Mouse (Mus musculus) olfactory bulb, adult 2 months (tissue): ENCODE data around the gene Gm42669. TPM values are rescaled to one million over a fixed set of nuclear protein-coding genes. Genes with fewer than 3 reads are reported as not detected.

Source experiments
- H3K27ac ChIP-seq: fragments of 200-500 bp; 2 replicates; pipeline ENCODE4 v1.5.1; 2012; ENCODE audit warnings: low read depth, low read length; ENCODE audit not compliant: insufficient read depth
- H3K4me1 ChIP-seq: fragments of 200-500 bp; 2 replicates; pipeline ENCODE4 v1.6.1; 2012; ENCODE audit warnings: low read length; ENCODE audit not compliant: control insufficient read depth, insufficient read depth
- H3K4me3 ChIP-seq: fragments of 200-500 bp; 2 replicates; pipeline ENCODE4 v1.5.1; 2012; ENCODE audit warnings: mild to moderate bottlenecking, low read depth, low read length, moderate library complexity; ENCODE audit not compliant: insufficient read depth
- CTCF ChIP-seq: fragments of 200-500 bp; IDR thresholded peaks from 2 replicates; pipeline ENCODE4 v1.5.1; 2012; ENCODE audit warnings: low read depth, mild to moderate bottlenecking, low read length, moderate library complexity; ENCODE audit not compliant: insufficient read depth
- POLR2A ChIP-seq: fragments of 200-500 bp; IDR thresholded peaks from 2 replicates; pipeline ENCODE4 v1.6.1; 2012; ENCODE audit warnings: mild to moderate bottlenecking, low read depth, low read length, moderate library complexity; ENCODE audit not compliant: insufficient read depth
- WGBS: fragments of 180-500 bp; shearing (Covaris S2); methylation state at CpG from one replicate; pipeline ENCODE4 v1.1.7; 2018; 5-methylcytosine and 5-hydroxymethylcytosine counted together
- polyA plus RNA-seq: library from polyadenylated mRNA; stranded (reverse); fragments of >200 nt; gene quantifications from 2 replicates; pipeline ENCODE4 v1.2.4, GENCODE M21; 2012; ENCODE audit warnings: low replicate concordance; ENCODE audit not compliant: missing spikeins, insufficient read depth, insufficient read length

The Gm42669 gene
- polyA plus RNA-seq, 1 experiment, result not detected

DNA sequence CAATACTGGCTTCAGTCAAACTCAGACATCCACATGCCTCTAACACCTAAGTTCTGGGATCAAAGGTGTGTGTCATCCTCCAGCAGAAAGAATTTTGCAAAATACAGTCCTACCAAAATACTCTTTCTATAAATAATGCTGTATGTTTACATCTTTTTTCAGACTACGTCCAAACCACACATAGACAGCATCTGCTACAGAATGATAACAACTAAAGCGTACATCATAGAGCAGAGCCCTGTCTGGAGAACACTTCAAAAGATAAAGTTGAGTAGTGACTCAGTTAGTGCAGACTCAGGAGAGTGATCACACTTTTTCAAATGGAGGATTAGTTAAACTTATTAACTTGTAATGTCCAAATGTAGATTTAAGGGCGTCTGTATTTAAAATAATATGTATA, 40.5 kb downstream of the Gm42669 start:
- no peak overlapping the region for H3K4me3 ChIP-seq
- TF ChIP-seq CTCF, result no peak
- H3K27ac ChIP-seq, result no peak overlapping the region
- H3K4me1 ChIP-seq, result no peaks in the 10 kb centered on the region
- 88% methylated on average over 3 of the region's 3 CpGs for WGBS

DNA sequence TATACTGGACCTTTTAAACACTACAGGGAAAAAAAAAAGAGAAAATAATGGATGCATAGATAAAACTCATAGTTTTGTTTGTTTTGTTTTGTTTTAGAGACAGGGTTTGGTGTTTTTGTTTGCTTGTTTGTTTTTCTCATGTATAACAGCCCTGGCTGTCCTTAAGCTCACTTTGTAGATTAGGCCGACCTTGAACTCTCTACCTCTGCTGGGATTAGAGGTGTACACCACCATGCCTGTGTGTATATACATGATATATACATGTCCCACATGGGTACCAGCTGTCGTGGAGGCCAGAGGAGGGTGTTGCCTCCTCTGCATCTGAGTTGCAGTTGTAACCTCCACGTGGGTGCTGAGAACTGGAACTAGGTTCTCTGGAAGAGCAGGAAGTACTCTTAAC, 41.0 kb downstream of the Gm42669 start:
- Histone ChIP-seq H3K4me1 (no peaks in the 10 kb centered on the region), H3K4me3 (no peak overlapping the region), H3K27ac (no peak overlapping the region)
- TF ChIP-seq POLR2A, result no peak
- TF ChIP-seq CTCF, result no peak
- WGBS, result 89% methylated on average over 3 of the region's 3 CpGs

- no peak for TF ChIP-seq POLR2A
- no peak for TF ChIP-seq CTCF
- Histone ChIP-seq H3K4me1 (no peaks in the 10 kb centered on the region), H3K4me3 (no peak overlapping the region), H3K27ac (no peak overlapping the region)
- WGBS, result 93% methylated on average over 5 of the region's 5 CpGs
Measured at GRCm38 (mm10) chr5:107554336-107554735, 46.9 kb downstream of the Gm42669 start.

- no peak overlapping the region for H3K4me3 ChIP-seq
- no peak overlapping the region for H3K27ac ChIP-seq
- WGBS, result 85% methylated on average over 3 of the region's 3 CpGs
- no peaks in the 10 kb centered on the region for H3K4me1 ChIP-seq
- TF ChIP-seq POLR2A (no peak), CTCF (no peak)
Measured at GRCm38 (mm10) chr5:107556969-107557368, 49.5 kb downstream of the Gm42669 start.

- H3K4me1 ChIP-seq, result no peaks in the 10 kb centered on the region
- 66% methylated on average over 9 of the region's 9 CpGs for WGBS
- TF ChIP-seq CTCF (no peak), POLR2A (no peak)
- H3K4me3 ChIP-seq, result no peak overlapping the region
- no peak overlapping the region for H3K27ac ChIP-seq
Measured at GRCm38 (mm10) chr5:107569148-107569547, 61.7 kb downstream of the Gm42669 start.

DNA sequence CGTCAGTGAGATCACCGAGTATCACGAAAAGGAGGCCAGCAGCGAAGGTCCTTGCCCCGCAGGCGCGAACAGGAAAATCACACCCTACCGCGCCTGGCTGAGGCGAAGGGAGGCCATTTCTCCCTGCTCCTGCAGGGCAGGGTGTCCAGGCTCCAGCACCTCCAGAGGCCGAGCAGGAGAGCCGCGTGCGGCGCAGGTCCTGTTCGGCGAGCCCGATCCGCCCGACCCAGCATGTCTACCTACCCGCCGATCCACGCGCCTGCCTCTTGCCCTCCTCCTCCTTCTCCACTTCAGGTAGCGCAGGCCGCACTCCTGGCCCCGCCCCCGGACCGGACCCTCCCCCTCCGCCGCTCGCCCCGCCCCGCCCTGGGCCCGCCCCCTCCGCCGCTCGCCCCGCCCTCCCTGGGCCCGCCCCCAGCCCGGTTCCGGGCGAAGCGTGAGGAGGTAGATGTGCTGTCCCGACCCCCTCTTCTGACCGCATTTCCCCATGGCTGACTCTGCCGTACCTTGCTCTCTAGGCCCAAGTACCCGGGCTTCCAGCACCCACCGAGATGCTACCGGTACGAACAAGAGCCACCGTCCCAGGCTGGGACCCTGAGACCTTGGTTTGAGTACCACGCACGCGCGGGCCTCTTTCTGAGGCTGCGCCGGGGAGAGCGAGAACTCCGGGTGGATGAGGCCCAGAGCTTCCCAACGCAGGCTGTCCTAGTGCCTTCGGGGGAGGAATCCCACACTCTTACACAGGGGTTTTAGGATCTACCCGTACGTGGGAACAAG, 90.1 kb downstream of the Gm42669 start, which contains the start of the genes Rpap2 and Glmn:
Gene Rpap2, plus strand, starts transcription at position 73 of the 777 bp plus-strand sequence.
Gene Glmn, minus strand, starts transcription at position 588 of the 777 bp plus-strand sequence.
- Histone ChIP-seq H3K4me1 (0 out of 2 replicates have a peak, but pooled peaks cover 2% of the 10 kb centered on the region), H3K27ac (peak within 1 kb of the TSS; percentile 60), H3K4me3 (peak within 1 kb of the TSS; percentile 92)
- 2% methylated on average over 53 of the region's 64 CpGs for WGBS
- TF ChIP-seq POLR2A, result peak; percentile 88
- TF ChIP-seq CTCF, result no peak

- H3K4me1 ChIP-seq, result 0 out of 2 replicates have a peak, but pooled peaks cover 2% of the 10 kb centered on the region
- no peak overlapping the region for H3K4me3 ChIP-seq
- no peak overlapping the region for H3K27ac ChIP-seq
- WGBS, result 13% methylated on average over 4 of the region's 4 CpGs
- TF ChIP-seq CTCF, result no peak
Measured at GRCm38 (mm10) chr5:107598380-107598779, 91.0 kb downstream of the Gm42669 start.

DNA sequence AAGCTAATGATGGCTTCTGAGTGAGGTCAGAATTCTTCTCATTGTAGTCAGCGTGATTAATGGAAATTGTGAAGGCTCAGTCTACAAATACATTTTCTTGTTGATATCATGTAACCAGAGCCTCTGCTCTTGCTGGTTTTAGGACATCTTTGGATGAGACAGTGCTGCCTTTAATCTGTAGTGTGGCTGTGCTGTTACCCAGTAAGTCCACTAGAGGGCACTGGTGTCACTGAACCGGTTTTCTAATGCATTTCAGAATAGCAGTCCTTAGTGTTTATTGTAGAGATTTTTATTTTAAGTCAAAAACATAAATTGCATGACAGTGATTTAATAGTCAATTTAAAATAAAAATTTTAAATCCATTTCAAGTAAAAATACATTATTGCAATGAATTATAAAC, 103.8 kb downstream of the Gm42669 start:
- 2% methylated on average over 2 of the region's 2 CpGs for WGBS
- no peak for TF ChIP-seq CTCF
- no peak overlapping the region for H3K27ac ChIP-seq
- H3K4me3 ChIP-seq, result no peak overlapping the region
- no peaks in the 10 kb centered on the region for H3K4me1 ChIP-seq

GRCm38 (mm10) chr5:107617986-107618385, 110.6 kb downstream of the Gm42669 start:
- H3K27ac ChIP-seq, result no peak overlapping the region
- no peak for TF ChIP-seq CTCF
- no peak for TF ChIP-seq POLR2A
- 83% methylated on average over 6 of the region's 6 CpGs for WGBS
- H3K4me3 ChIP-seq, result no peak overlapping the region
- H3K4me1 ChIP-seq, result no peaks in the 10 kb centered on the region

- Histone ChIP-seq H3K4me3 (no peak overlapping the region), H3K4me1 (no peaks in the 10 kb centered on the region), H3K27ac (no peak overlapping the region)
- 91% methylated on average over 3 of the region's 3 CpGs for WGBS
- TF ChIP-seq POLR2A, result no peak
- TF ChIP-seq CTCF, result no peak
Measured at GRCm38 (mm10) chr5:107621327-107621726, 113.9 kb downstream of the Gm42669 start.

Other genes with a start within 250 kb of the Gm42669 start
- not detected in 2 replicates for gene Tgfbr3, start 218.0 kb upstream of the Gm42669 start, polyA plus RNA-seq
- not detected in 2 replicates for gene Brdt, start 176.5 kb upstream of the Gm42669 start, polyA plus RNA-seq
- gene Ephx4, start 104.9 kb upstream of the Gm42669 start, polyA plus RNA-seq, result not detected in 2 replicates
- gene Lpcat2b, start 76.1 kb upstream of the Gm42669 start, polyA plus RNA-seq, result not detected in 2 replicates
- not detected in 2 replicates for gene Btbd8, start 69.6 kb upstream of the Gm42669 start, polyA plus RNA-seq
- gene 1700028K03Rik, start 27.1 kb downstream of the Gm42669 start, polyA plus RNA-seq, result not detected in 2 replicates
- gene Rpap2, start 89.8 kb downstream of the Gm42669 start, polyA plus RNA-seq, result not detected in 2 replicates
- gene Glmn, start 90.3 kb downstream of the Gm42669 start, polyA plus RNA-seq, result not detected in 2 replicates
- gene Gfi1, start 218.4 kb downstream of the Gm42669 start, polyA plus RNA-seq, result not detected in 2 replicates